Mouse (Mus musculus): Measurements from ENCODE around the gene Nfil3. TPM values are rescaled to one million over a fixed set of nuclear protein-coding genes. Genes with fewer than 3 reads are reported as not detected.

Gene Nfil3
- total RNA-seq, 2 experiments from 2014 or later = 23.0 to 83.7 TPM

GRCm38 (mm10) chr13:52940956-52941355 is 39.9 kb downstream of the Nfil3 start:
- DNase-seq = no peak

GRCm38 (mm10) chr13:52930582-52930981 is 50.3 kb downstream of the Nfil3 start:
- DNase-seq = no peak

GRCm38 (mm10) chr13:52929209-52930171 is 51.4 kb downstream of the Nfil3 start, which contains the start of gene Auh:
Gene Auh, minus strand, starts transcription at chr13:52929681.
- peak; percentile 94 for DNase-seq

GRCm38 (mm10) chr13:52928392-52928791 is 52.5 kb downstream of the Nfil3 start:
- no peak for DNase-seq

GRCm38 (mm10) chr13:52924457-52924856 is 56.4 kb downstream of the Nfil3 start:
- DNase-seq = no peak

GRCm38 (mm10) chr13:52921966-52922365 is 58.9 kb downstream of the Nfil3 start:
- no peak for DNase-seq

- no peak for DNase-seq
Measured at GRCm38 (mm10) chr13:52921065-52921825, 59.6 kb downstream of the Nfil3 start.

GRCm38 (mm10) chr13:52919790-52920352 is 61.0 kb downstream of the Nfil3 start:
- DNase-seq = no peak

GRCm38 (mm10) chr13:52918333-52918732 is 62.5 kb downstream of the Nfil3 start:
- no peak for DNase-seq

Other genes with a start within 250 kb of the Nfil3 start
- gene Auh, start 51.4 kb downstream of the Nfil3 start, total RNA-seq (2021) = 100 to 1,000 TPM; 113 to 127 TPM